10 mouse cellular contexts compared by ENCODE assay signal in genomic region chr11:117278514-117278913, GRCm38 (mm10).
DNase-seq lines count a peak whose midpoint lies in the region; ATAC-seq and TF ChIP-seq lines count a peak whose summit lies in the region.
"Had no signal": no experiment of that assay in that cellular context is flagged by ENCODE, and none has a peak within 500 bp of the region (broad histone marks: within the 10 kb centered on the region; RNA-seq: fewer than 3 reads in every experiment).

No protein-coding gene starts in this region.

- H3K9ac ChIP-seq in forebrain, embryonic 14.5 days (ENCODE audit: low read length): no peak overlapping the region
- peak overlapping the region; percentile 22; the same call in 1 of the 2 replicates for H3K9ac ChIP-seq in liver, embryonic 13.5 days
- H3K9ac ChIP-seq in liver, embryonic 11.5 days (ENCODE audit: low read depth, low read length): no peak overlapping the region
- H3K9ac ChIP-seq: liver, embryonic 15.5 days had no signal

- peaks cover 99% of the 10 kb centered on the region for H3K4me1 ChIP-seq in forebrain, embryonic 10.5 days
- no peaks in the 10 kb centered on the region for H3K4me1 ChIP-seq in forebrain, embryonic 14.5 days (ENCODE audit: control insufficient read depth, insufficient read depth, low read length)
- peaks cover 91% of the 10 kb centered on the region for H3K4me1 ChIP-seq in liver, embryonic 13.5 days (replicated peaks)
- H3K4me1 ChIP-seq in liver, embryonic 11.5 days (replicated peaks; ENCODE audit: control insufficient read depth, insufficient read depth, low read length): peaks cover 83% of the 10 kb centered on the region
- H3K4me1 ChIP-seq in heart, embryonic 10.5 days: peaks cover 93% of the 10 kb centered on the region

- TF ChIP-seq POLR2A in myocyte (IDR thresholded peaks at IDR 0.05; ENCODE audit: insufficient read length, low read depth): no peak

- H3ac ChIP-seq in myocyte (ENCODE audit: control insufficient read depth, insufficient read length): no peak overlapping the region

- no peak overlapping the region for H3K4me2 ChIP-seq in forebrain, embryonic 14.5 days (ENCODE audit: low read length)
- H3K4me2 ChIP-seq in liver, embryonic 13.5 days: no peak overlapping the region
- no peak overlapping the region for H3K4me2 ChIP-seq in liver, embryonic 11.5 days
- H3K4me2 ChIP-seq in myocyte (ENCODE audit: low read depth): no peak overlapping the region
- H3K4me2 ChIP-seq: liver, embryonic 15.5 days had no signal

- 50% methylated on average over 13 of the region's 13 CpGs for WGBS in forebrain, embryonic 10.5 days
- 68% methylated on average over 13 of the region's 13 CpGs for WGBS in forebrain, embryonic 14.5 days
- WGBS in liver, embryonic 13.5 days (ENCODE audit: insufficient replicate concordance): 66% methylated on average over 13 of the region's 13 CpGs
- 55% methylated on average over 13 of the region's 13 CpGs for WGBS in liver, embryonic 11.5 days
- WGBS in heart, embryonic 10.5 days: 36% methylated on average over 13 of the region's 13 CpGs

- H3K36me3 ChIP-seq in forebrain, embryonic 10.5 days (replicated peaks): peaks cover 35% of the 10 kb centered on the region
- H3K36me3 ChIP-seq in forebrain, embryonic 14.5 days (ENCODE audit: control insufficient read depth, insufficient read depth, low read length): no peaks in the 10 kb centered on the region
- no peaks in the 10 kb centered on the region for H3K36me3 ChIP-seq in liver, embryonic 13.5 days
- no peaks in the 10 kb centered on the region for H3K36me3 ChIP-seq in liver, embryonic 11.5 days (ENCODE audit: control insufficient read depth, insufficient read depth, low read length)
- H3K36me3 ChIP-seq in heart, embryonic 10.5 days: 0 out of 2 replicates have a peak, but pooled peaks cover 2% of the 10 kb centered on the region
- peaks cover 3% of the 10 kb centered on the region for H3K36me3 ChIP-seq in myocyte (ENCODE audit: control insufficient read depth, insufficient read depth)
- H3K36me3 ChIP-seq: liver, embryonic 15.5 days had no signal

- peaks cover 100% of the 10 kb centered on the region for H3K79me2 ChIP-seq in myocyte (ENCODE audit: control insufficient read depth, insufficient read depth)

- 0 out of 2 replicates have a peak overlapping the region, but pooled peaks have one; percentile 15 for H3K4me3 ChIP-seq in forebrain, embryonic 10.5 days
- H3K4me3 ChIP-seq in forebrain, embryonic 14.5 days (ENCODE audit: low read depth, low read length): no peak overlapping the region
- no peak overlapping the region for H3K4me3 ChIP-seq in liver, embryonic 13.5 days (replicated peaks)
- H3K4me3 ChIP-seq in liver, embryonic 11.5 days (ENCODE audit: low read depth, low read length): no peak overlapping the region
- no peak overlapping the region for H3K4me3 ChIP-seq in heart, embryonic 10.5 days
- H3K4me3 ChIP-seq in myocyte: no peak overlapping the region
- H3K4me3 ChIP-seq: liver, embryonic 15.5 days had no signal

- peak overlapping the region; percentile 70 for H3K27ac ChIP-seq in forebrain, embryonic 10.5 days
- no peak overlapping the region for H3K27ac ChIP-seq in forebrain, embryonic 14.5 days (ENCODE audit: low read depth, low read length)
- peak overlapping the region; percentile 5; the same call in 1 of the 2 replicates for H3K27ac ChIP-seq in liver, embryonic 13.5 days
- no peak overlapping the region for H3K27ac ChIP-seq in liver, embryonic 11.5 days (ENCODE audit: low read depth, low read length)
- H3K27ac ChIP-seq in heart, embryonic 10.5 days: peak overlapping the region; percentile 52
- H3K27ac ChIP-seq: liver, embryonic 15.5 days had no signal

- no peaks in the 10 kb centered on the region for H3K27me3 ChIP-seq in forebrain, embryonic 10.5 days (ENCODE audit: poor library complexity, severe bottlenecking)
- no peaks in the 10 kb centered on the region for H3K27me3 ChIP-seq in forebrain, embryonic 14.5 days (replicated peaks; ENCODE audit: control insufficient read depth, insufficient read depth, low read length)
- no peaks in the 10 kb centered on the region for H3K27me3 ChIP-seq in liver, embryonic 13.5 days
- no peaks in the 10 kb centered on the region for H3K27me3 ChIP-seq in liver, embryonic 11.5 days (replicated peaks; ENCODE audit: control insufficient read depth, insufficient read depth, low read length)
- H3K27me3 ChIP-seq in heart, embryonic 10.5 days (ENCODE audit: insufficient read depth, poor library complexity, severe bottlenecking): peaks cover 11% of the 10 kb centered on the region; the same call in 1 of the 2 replicates
- no peaks in the 10 kb centered on the region for H3K27me3 ChIP-seq in myocyte (ENCODE audit: control insufficient read depth, insufficient read depth, insufficient read length)
- H3K27me3 ChIP-seq: liver, embryonic 15.5 days had no signal

- intact Hi-C loops in left cerebral cortex, postnatal 10 days (cut with DNase I): no loop called here

- no peak for ATAC-seq in forebrain, embryonic 14.5 days
- no peak for ATAC-seq in liver, embryonic 13.5 days (ENCODE audit: low read depth)
- no peak for ATAC-seq in liver, embryonic 11.5 days (replicated peaks; ENCODE audit: low FRiP score)

- no peak for DNase-seq in forebrain, embryonic 10.5 days (ENCODE audit: extremely low spot score, low spot score)
- no peak for DNase-seq in forebrain, embryonic 14.5 days (ENCODE audit: low spot score)
- no peak for DNase-seq in liver, embryonic 13.5 days
- DNase-seq in liver, embryonic 11.5 days (ENCODE audit: low spot score): no peak
- DNase-seq in heart, embryonic 10.5 days (ENCODE audit: low spot score): peak; percentile 84
- DNase-seq in right cerebral cortex, postnatal 10 days (ENCODE audit: low spot score in 2 of 2): no peak
- DNase-seq in left cerebral cortex, postnatal 10 days (ENCODE audit: extremely low spot score in 1 of 2, low spot score in 2 of 2): no peak
- DNase-seq: cerebellum, adult 8-10 months had no signal

- H3K9me3 ChIP-seq in forebrain, embryonic 10.5 days: no peaks in the 10 kb centered on the region
- H3K9me3 ChIP-seq in forebrain, embryonic 14.5 days (replicated peaks; ENCODE audit: control insufficient read depth, low read length): no peaks in the 10 kb centered on the region
- H3K9me3 ChIP-seq in liver, embryonic 13.5 days (replicated peaks): no peaks in the 10 kb centered on the region
- H3K9me3 ChIP-seq in liver, embryonic 11.5 days (ENCODE audit: control insufficient read depth, low read length): no peaks in the 10 kb centered on the region
- H3K9me3 ChIP-seq in heart, embryonic 10.5 days: no peaks in the 10 kb centered on the region
- H3K9me3 ChIP-seq: liver, embryonic 15.5 days had no signal

TF ChIP-seq in myocyte, 11 proteins besides CTCF, POLR2A, EP300 and RAD21:
- TF ChIP-seq TCF12 (IDR thresholded peaks at IDR 0.05; ENCODE audit: insufficient read depth, poor library complexity, severe bottlenecking): no peak
- peak; percentile 40 for TF ChIP-seq POLR2AphosphoS2 (IDR thresholded peaks at IDR 0.05; ENCODE audit: insufficient read length, low read depth)
TF ChIP-seq in myocyte: peak in this region for 1.

Comparison
In these comparisons a context has a peak if more than half of its experiments do, and no peak if none do; other contexts are left out.
1. H3K27ac ChIP-seq: peak in forebrain, embryonic 10.5 days (single experiment), liver, embryonic 13.5 days (single experiment) and heart, embryonic 10.5 days (single experiment); none in forebrain, embryonic 14.5 days (single experiment) and liver, embryonic 11.5 days (single experiment).